Mouse (Mus musculus): ENCODE results near the gene Mphosph9.

Mphosph9 gene

GRCm38 (mm10) chr5:124214516-124215145 is 113.1 kb downstream of the Mphosph9 start:
- DNase-seq (ENCODE audit: low read depth, low spot score), result no peak

GRCm38 (mm10) chr5:124213588-124214469 is 113.9 kb downstream of the Mphosph9 start:
- DNase-seq (ENCODE audit: low read depth, low spot score), result peak; percentile 49

GRCm38 (mm10) chr5:124211669-124212068 is 116.1 kb downstream of the Mphosph9 start:
- DNase-seq (ENCODE audit: low read depth, low spot score), result no peak

- no peak for DNase-seq (ENCODE audit: low read depth, low spot score)
Observed at GRCm38 (mm10) chr5:124211234-124211633, 116.5 kb downstream of the Mphosph9 start.

- peak; percentile 38 for DNase-seq (ENCODE audit: low read depth, low spot score)
Observed at GRCm38 (mm10) chr5:124210281-124211016, 117.3 kb downstream of the Mphosph9 start.

- no peak for DNase-seq (ENCODE audit: low read depth, low spot score)
Observed at GRCm38 (mm10) chr5:124209850-124210249, 117.9 kb downstream of the Mphosph9 start.

- no peak for DNase-seq (ENCODE audit: low read depth, low spot score)
Observed at GRCm38 (mm10) chr5:124208030-124208429, 119.7 kb downstream of the Mphosph9 start.

GRCm38 (mm10) chr5:124206481-124207038 is 121.2 kb downstream of the Mphosph9 start:
- DNase-seq (ENCODE audit: low read depth, low spot score), result no peak

GRCm38 (mm10) chr5:124205809-124206380 is 121.9 kb downstream of the Mphosph9 start:
- no peak for DNase-seq (ENCODE audit: low read depth, low spot score)

GRCm38 (mm10) chr5:124205211-124205610 is 122.6 kb downstream of the Mphosph9 start:
- DNase-seq (ENCODE audit: low read depth, low spot score), result peak; percentile 16

- DNase-seq (ENCODE audit: low read depth, low spot score), result no peak
Observed at GRCm38 (mm10) chr5:124204127-124204794, 123.5 kb downstream of the Mphosph9 start.

- no peak for DNase-seq (ENCODE audit: low read depth, low spot score)
Observed at GRCm38 (mm10) chr5:124203251-124203650, 124.5 kb downstream of the Mphosph9 start.

GRCm38 (mm10) chr5:124202071-124202470 is 125.7 kb downstream of the Mphosph9 start:
- no peak for DNase-seq (ENCODE audit: low read depth, low spot score)

GRCm38 (mm10) chr5:124201564-124201963 is 126.2 kb downstream of the Mphosph9 start:
- no peak for DNase-seq (ENCODE audit: low read depth, low spot score)

All from ES-CJ7 (cell line).